Mouse (Mus musculus) cortical plate, adult 2 months (tissue): ENCODE results near the gene Mob3a. TPM values are rescaled to one million over a fixed set of nuclear protein-coding genes. Genes with fewer than 3 reads are reported as not detected.

Experiments used
- H3K27ac ChIP-seq: fragments of 200-500 bp; 2 replicates; pipeline ENCODE4 v1.5.1; 2012; ENCODE audit warnings: low read length, control low read depth, inconsistent platforms; ENCODE audit not compliant: insufficient read depth
- H3K4me1 ChIP-seq: fragments of 200-500 bp; 2 replicates; pipeline ENCODE4 v1.6.1; 2011; ENCODE audit warnings: low read length; ENCODE audit not compliant: control insufficient read depth, insufficient read depth
- H3K4me3 ChIP-seq: fragments of 200-500 bp; 2 replicates; pipeline ENCODE4 v1.5.1; 2011; ENCODE audit warnings: mild to moderate bottlenecking, low read length, control low read depth; ENCODE audit not compliant: insufficient read depth
- CTCF ChIP-seq: fragments of 200-500 bp; IDR thresholded peaks from 2 replicates; pipeline ENCODE4 v1.5.1; 2011; ENCODE audit warnings: mild to moderate bottlenecking, control low read depth, low read length; ENCODE audit not compliant: insufficient read depth; ENCODE audit errors: extremely low read depth
- POLR2A ChIP-seq: fragments of 200-500 bp; IDR thresholded peaks from 2 replicates; pipeline ENCODE4 v1.6.1; 2011; ENCODE audit warnings: mild to moderate bottlenecking, low read length, control low read depth; ENCODE audit not compliant: insufficient read depth; ENCODE audit errors: extremely low read depth
- polyA plus RNA-seq: library from polyadenylated mRNA; depleted of rRNA; stranded (reverse); fragments of >200 nt; gene quantifications from 2 replicates; pipeline ENCODE4 v1.2.3, GENCODE M21; 2012; rRNA removed

Gene Mob3a
- 7.9 and 9.4 TPM in 2 replicates for polyA plus RNA-seq

- Histone ChIP-seq H3K4me3 (peak within 1 kb of the TSS; percentile 57), H3K4me1 (peaks cover 2% of the 10 kb centered on the region; the same call in 1 of the 2 replicates), H3K27ac (peak within 1 kb of the TSS; percentile 56)
- TF ChIP-seq CTCF (no peak), POLR2A (0 out of 2 replicates have a peak, but pooled peaks have one; percentile 29)
Observed at GRCm38 (mm10) chr10:80701721-80702535, at the start of gene Mob3a, which contains the start of gene Izumo4. Gene Mob3a, minus strand, starts transcription at chr10:80701977. Gene Izumo4, plus strand, starts transcription at chr10:80702184.

GRCm38 (mm10) chr10:80751188-80751832 lies 49.5 kb upstream of the Mob3a start:
- H3K27ac ChIP-seq, result peak overlapping the region; percentile 31

GRCm38 (mm10) chr10:80748609-80749008 lies 46.8 kb upstream of the Mob3a start:
- H3K4me1 ChIP-seq, result peaks cover 1% of the 10 kb centered on the region; the same call in 1 of the 2 replicates
- no peak overlapping the region for H3K4me3 ChIP-seq
- H3K27ac ChIP-seq, result no peak overlapping the region
- no peak for TF ChIP-seq CTCF
- TF ChIP-seq POLR2A, result no peak

More at GRCm38 (mm10) chr10:80751188-80751832, 49.5 kb upstream of the Mob3a start:
- TF ChIP-seq POLR2A, result no peak
- TF ChIP-seq CTCF, result peak; percentile 43; the same call in 1 of the 2 replicates
- Histone ChIP-seq H3K4me1 (peaks cover 4% of the 10 kb centered on the region; the same call in 1 of the 2 replicates), H3K4me3 (no peak overlapping the region)

- TF ChIP-seq CTCF (peak; percentile 99), POLR2A (no peak)
- Histone ChIP-seq H3K4me3 (no peak overlapping the region), H3K27ac (no peak overlapping the region), H3K4me1 (peaks cover 1% of the 10 kb centered on the region; the same call in 1 of the 2 replicates)
Observed at GRCm38 (mm10) chr10:80747410-80747809, 45.6 kb upstream of the Mob3a start.

- TF ChIP-seq POLR2A (no peak), CTCF (no peak)
- no peak overlapping the region for H3K27ac ChIP-seq
- H3K4me3 ChIP-seq, result no peak overlapping the region
- H3K4me1 ChIP-seq, result peaks cover 5% of the 10 kb centered on the region
Observed at GRCm38 (mm10) chr10:80744262-80744661, 42.5 kb upstream of the Mob3a start.

- TF ChIP-seq POLR2A (peak; percentile 52; the same call in 1 of the 2 replicates), CTCF (no peak)
Observed at GRCm38 (mm10) chr10:80742180-80742978, 40.6 kb upstream of the Mob3a start, which contains the start of gene Ap3d1. Gene Ap3d1, minus strand, starts transcription at chr10:80742264.

GRCm38 (mm10) chr10:80741634-80742179 lies 39.9 kb upstream of the Mob3a start:
- H3K27ac ChIP-seq, result peak overlapping the region; percentile 6

More at GRCm38 (mm10) chr10:80742180-80742978, 40.6 kb upstream of the Mob3a start, which contains the start of gene Ap3d1:
- H3K4me3 ChIP-seq, result peak within 1 kb of the TSS; percentile 99
- H3K27ac ChIP-seq, result peak within 1 kb of the TSS; percentile 6
- peaks cover 5% of the 10 kb centered on the region for H3K4me1 ChIP-seq

GRCm38 (mm10) chr10:80741146-80741545 lies 39.4 kb upstream of the Mob3a start:
- Histone ChIP-seq H3K4me1 (peaks cover 13% of the 10 kb centered on the region), H3K27ac (peak overlapping the region; percentile 6; the same call in 1 of the 2 replicates), H3K4me3 (peak overlapping the region; percentile 99)
- no peak for TF ChIP-seq POLR2A
- TF ChIP-seq CTCF, result no peak

More at GRCm38 (mm10) chr10:80741634-80742179, 39.9 kb upstream of the Mob3a start:
- H3K4me1 ChIP-seq, result peaks cover 11% of the 10 kb centered on the region
- peak overlapping the region; percentile 99 for H3K4me3 ChIP-seq
- TF ChIP-seq CTCF (no peak), POLR2A (no peak)
